Mouse (Mus musculus): ENCODE results near the gene Aunip.
A peak's percentile ranks its signal among the peaks of the same experiment; 100 is the strongest.
"Not testable (repeated sequence)": the region's sequence is repeated elsewhere in the genome, so short reads cannot be mapped to it uniquely, and the experiment has no call there.

Gene Aunip

GRCm38 (mm10) chr4:134485151-134485900 is 25.5 kb upstream of the Aunip start:
- DNase-seq: no peak

GRCm38 (mm10) chr4:134488211-134488610 is 22.6 kb upstream of the Aunip start:
- DNase-seq: no peak

GRCm38 (mm10) chr4:134489986-134490665 is 20.7 kb upstream of the Aunip start:
- DNase-seq: no peak

- DNase-seq: peak; percentile 36
Observed at GRCm38 (mm10) chr4:134491716-134492115, 19.1 kb upstream of the Aunip start.

- not testable (repeated sequence) for DNase-seq
Observed at GRCm38 (mm10) chr4:134494161-134494560, 16.6 kb upstream of the Aunip start.

- DNase-seq: peak; percentile 66
Observed at GRCm38 (mm10) chr4:134494780-134495545, 15.8 kb upstream of the Aunip start.

- DNase-seq: peak; percentile 38
Observed at GRCm38 (mm10) chr4:134495546-134495923, 15.3 kb upstream of the Aunip start.

GRCm38 (mm10) chr4:134496595-134497210 is 14.1 kb upstream of the Aunip start, which contains the start of gene Paqr7:
TSS of gene Paqr7 (plus strand) at chr4:134496697.
- peak; percentile 85 for DNase-seq

- DNase-seq: no peak
Observed at GRCm38 (mm10) chr4:134497223-134497622, 13.6 kb upstream of the Aunip start.

GRCm38 (mm10) chr4:134497986-134498731 is 12.6 kb upstream of the Aunip start:
- no peak for DNase-seq

- DNase-seq: not testable (repeated sequence)
Observed at GRCm38 (mm10) chr4:134498983-134499382, 11.8 kb upstream of the Aunip start.

GRCm38 (mm10) chr4:134501095-134501494 is 9.7 kb upstream of the Aunip start:
- DNase-seq: no peak

- no peak for DNase-seq
Observed at GRCm38 (mm10) chr4:134503686-134504357, 7.0 kb upstream of the Aunip start.

GRCm38 (mm10) chr4:134505303-134505789 is 5.5 kb upstream of the Aunip start:
- no peak for DNase-seq

- DNase-seq: no peak
Observed at GRCm38 (mm10) chr4:134505966-134506594, 4.7 kb upstream of the Aunip start.

- no peak for DNase-seq
Observed at GRCm38 (mm10) chr4:134506713-134507112, 4.1 kb upstream of the Aunip start.

- DNase-seq: no peak
Observed at GRCm38 (mm10) chr4:134510396-134510795, 403 bp upstream of the Aunip start.

GRCm38 (mm10) chr4:134511730-134512129 is 931 bp downstream of the Aunip start:
- no peak for DNase-seq

GRCm38 (mm10) chr4:134512798-134513197 is 2.0 kb downstream of the Aunip start:
- peak; percentile 83 for DNase-seq

- no peak for DNase-seq
Observed at GRCm38 (mm10) chr4:134514309-134514930, 3.6 kb downstream of the Aunip start.

GRCm38 (mm10) chr4:134515614-134516013 is 4.8 kb downstream of the Aunip start:
- peak; percentile 38 for DNase-seq

All from lung, postnatal 14 days (tissue).